Mouse (Mus musculus): ENCODE results near the gene Tsc22d3. TPM values are rescaled to one million over a fixed set of nuclear protein-coding genes. Genes with fewer than 3 reads are reported as not detected.
A peak's percentile ranks its signal among the peaks of the same experiment; 100 is the strongest.

The Tsc22d3 gene
- total RNA-seq (2021): 100 to 1,000 TPM; 101 to 105 TPM

- peak; percentile 71 for DNase-seq
Observed at GRCm38 (mm10) chrX:140600410-140601109, at the start of gene Tsc22d3. Gene Tsc22d3 (minus strand): TSS chrX:140600659.

GRCm38 (mm10) chrX:140639592-140639991 is 39.1 kb upstream of the Tsc22d3 start:
- DNase-seq: no peak

GRCm38 (mm10) chrX:140638028-140638427 is 37.6 kb upstream of the Tsc22d3 start:
- DNase-seq: no peak

- DNase-seq: no peak
Observed at GRCm38 (mm10) chrX:140624875-140625594, 24.6 kb upstream of the Tsc22d3 start.

- no peak for DNase-seq
Observed at GRCm38 (mm10) chrX:140609938-140610337, 9.5 kb upstream of the Tsc22d3 start.

- DNase-seq: no peak
Observed at GRCm38 (mm10) chrX:140601884-140602283, 1.4 kb upstream of the Tsc22d3 start.

GRCm38 (mm10) chrX:140601311-140601710 is 852 bp upstream of the Tsc22d3 start:
- DNase-seq: no peak

- DNase-seq: peak; percentile 15
Observed at GRCm38 (mm10) chrX:140599561-140600409, 674 bp downstream of the Tsc22d3 start.

GRCm38 (mm10) chrX:140598850-140599560 is 1.5 kb downstream of the Tsc22d3 start:
- peak; percentile 75 for DNase-seq

GRCm38 (mm10) chrX:140598194-140598849 is 2.1 kb downstream of the Tsc22d3 start:
- no peak for DNase-seq

- DNase-seq: no peak
Observed at GRCm38 (mm10) chrX:140591176-140591575, 9.3 kb downstream of the Tsc22d3 start.

- no peak for DNase-seq
Observed at GRCm38 (mm10) chrX:140590142-140590541, 10.3 kb downstream of the Tsc22d3 start.

- no peak for DNase-seq
Observed at GRCm38 (mm10) chrX:140589194-140589751, 11.2 kb downstream of the Tsc22d3 start.

- no peak for DNase-seq
Observed at GRCm38 (mm10) chrX:140588534-140588933, 11.9 kb downstream of the Tsc22d3 start.

GRCm38 (mm10) chrX:140580416-140580815 is 20.0 kb downstream of the Tsc22d3 start:
- no peak for DNase-seq

- DNase-seq: no peak
Observed at GRCm38 (mm10) chrX:140575636-140576035, 24.8 kb downstream of the Tsc22d3 start.

- no peak for DNase-seq
Observed at GRCm38 (mm10) chrX:140575200-140575599, 25.3 kb downstream of the Tsc22d3 start.

GRCm38 (mm10) chrX:140572702-140573338 is 27.6 kb downstream of the Tsc22d3 start:
- DNase-seq: no peak

- DNase-seq: no peak
Observed at GRCm38 (mm10) chrX:140569595-140569994, 30.9 kb downstream of the Tsc22d3 start.

GRCm38 (mm10) chrX:140567711-140568407 is 32.6 kb downstream of the Tsc22d3 start:
- peak; percentile 50 for DNase-seq

Measured in heart, postnatal 4 days (tissue).